Mouse (Mus musculus): ENCODE results near the gene Slc37a1.

Slc37a1 gene

DNA sequence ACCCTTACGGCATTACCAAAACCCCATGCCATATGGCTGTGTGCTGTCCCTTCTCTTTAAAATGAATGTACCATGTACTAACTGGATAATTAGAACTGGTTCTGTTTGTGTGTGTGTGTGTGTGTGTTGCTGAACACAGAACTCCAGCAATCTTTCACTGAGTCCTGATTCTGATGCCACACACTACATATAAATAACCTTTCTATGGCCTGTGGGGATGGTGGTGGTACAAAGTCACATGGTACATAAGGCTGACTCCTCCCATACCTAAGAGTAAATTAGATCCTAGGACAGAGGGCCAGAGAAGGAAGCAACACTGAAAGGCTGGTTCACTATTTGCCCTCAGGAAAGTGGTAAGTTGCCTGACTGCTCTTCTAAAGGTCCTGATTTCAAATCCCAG lies at the start of gene Slc37a1:
Gene Slc37a1, plus strand, starts transcription at position 301 of the 400 bp plus-strand sequence.
- DNase-seq (ENCODE audit: low read depth), result no peak

DNA sequence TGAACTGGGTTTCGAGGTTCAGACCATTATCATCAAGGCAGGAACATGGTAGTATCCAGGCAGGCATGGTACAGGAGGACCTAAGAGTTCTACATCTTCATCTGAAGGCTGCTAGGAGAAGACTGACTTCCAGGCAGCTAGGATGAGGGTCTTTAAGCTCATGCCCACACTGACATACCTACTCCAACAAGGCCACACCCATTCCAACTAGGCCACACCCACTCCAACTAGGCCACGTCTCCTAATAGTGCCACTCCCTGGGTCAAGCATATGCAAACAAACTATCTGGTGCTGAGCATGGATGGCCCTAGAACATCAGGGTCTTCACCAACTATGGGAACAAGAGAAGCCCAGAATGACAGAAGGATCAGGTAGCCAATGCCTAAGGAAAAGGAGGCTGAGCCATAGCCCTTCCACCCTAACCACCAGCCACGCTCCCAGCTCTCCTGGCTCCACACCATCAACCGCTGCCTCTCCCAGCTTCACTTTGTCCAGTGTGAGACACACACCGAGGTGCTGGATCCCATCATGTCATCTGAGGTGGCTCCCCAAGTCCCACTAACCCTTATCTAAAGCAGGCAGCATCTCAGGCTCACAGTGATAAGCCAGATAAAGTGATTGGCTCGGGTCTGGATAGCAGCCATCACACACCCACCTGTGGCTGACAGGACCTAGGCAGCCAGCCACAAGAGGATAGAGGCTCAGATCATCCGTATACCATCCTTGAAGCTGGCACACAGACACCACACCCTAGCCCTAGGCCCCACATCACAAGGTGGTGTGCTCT lies 48.2 kb upstream of the Slc37a1 start:
- no peak for DNase-seq (ENCODE audit: low read depth)

DNA sequence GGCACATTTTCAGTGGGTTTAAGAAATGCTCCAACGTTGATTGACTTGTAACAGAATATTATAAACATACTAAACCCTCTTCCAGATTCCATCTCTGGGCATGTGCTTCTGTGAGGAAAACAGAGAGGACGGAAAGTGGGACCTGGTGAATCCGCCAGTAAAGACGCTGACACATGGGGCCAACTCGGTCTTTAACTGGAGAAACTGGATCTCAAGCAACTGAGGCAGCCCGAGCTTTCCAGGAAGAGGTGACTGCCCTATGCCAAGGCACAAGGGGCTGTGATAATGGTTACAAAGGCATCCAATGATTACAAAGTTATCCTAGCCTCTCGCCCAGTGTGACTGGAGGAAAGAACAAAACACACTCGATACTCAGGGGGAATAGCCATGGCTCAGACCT lies 45.4 kb upstream of the Slc37a1 start:
- DNase-seq (ENCODE audit: low read depth), result no peak

DNA sequence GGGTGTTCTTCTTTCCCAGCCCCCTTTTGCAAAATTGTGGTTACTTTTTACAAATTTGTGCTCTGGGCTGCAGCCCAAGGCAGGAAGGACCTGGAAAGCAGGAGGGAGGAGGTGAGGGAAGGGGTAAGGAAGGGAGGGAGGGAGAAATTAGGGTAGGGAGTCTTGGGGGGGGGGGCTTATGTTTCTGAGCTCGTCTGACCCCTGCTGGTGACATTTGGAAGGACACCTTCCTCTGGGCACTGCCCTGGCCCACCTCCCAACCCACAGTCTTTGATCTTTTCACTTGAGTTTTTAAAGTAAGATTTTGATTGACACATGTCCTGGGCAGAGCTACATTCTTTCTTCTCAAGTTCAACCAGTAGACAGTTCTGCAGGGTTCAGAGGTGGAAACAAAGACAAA lies 43.8 kb upstream of the Slc37a1 start:
- peak; percentile 10 for DNase-seq (ENCODE audit: low read depth)

DNA sequence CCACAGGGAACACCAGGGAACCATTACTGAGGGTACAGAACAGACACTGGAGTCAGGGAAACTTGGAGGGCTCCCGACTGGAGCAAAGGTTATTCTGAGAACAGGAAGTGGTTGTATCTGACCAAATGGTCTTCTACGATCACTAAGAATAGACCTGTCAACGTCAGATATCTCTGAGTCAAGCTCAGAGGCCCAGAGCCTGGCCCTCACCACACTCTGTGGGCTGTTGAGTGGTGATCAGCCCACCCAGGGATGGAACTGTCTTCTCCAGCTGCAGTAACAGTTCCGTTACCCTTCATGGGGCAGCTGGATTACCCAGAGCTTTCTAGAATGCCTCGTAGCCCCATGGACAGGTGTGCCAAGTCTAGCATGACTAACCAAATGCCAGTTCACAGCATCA lies 41.3 kb upstream of the Slc37a1 start:
- DNase-seq (ENCODE audit: low read depth), result no peak

DNA sequence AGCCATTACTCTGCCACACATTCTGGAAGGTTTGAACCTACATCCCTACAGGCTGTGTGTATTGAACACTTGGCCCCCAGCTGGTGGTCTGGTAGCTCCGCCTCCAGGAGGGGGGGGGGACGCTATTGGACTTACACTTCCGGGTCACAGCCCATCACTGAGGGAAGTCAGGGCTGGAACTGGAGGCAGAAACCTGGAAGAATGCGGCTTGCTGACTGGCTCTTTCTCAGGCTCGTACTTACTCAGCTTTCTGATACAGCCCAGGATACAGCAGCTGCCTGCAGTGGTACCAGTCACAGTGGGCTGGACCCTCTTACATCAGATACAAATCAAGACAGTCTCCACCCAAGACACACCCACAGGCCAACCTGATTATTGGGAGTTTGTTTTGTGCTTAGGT lies 39.4 kb upstream of the Slc37a1 start:
- no peak for DNase-seq (ENCODE audit: low read depth)

DNA sequence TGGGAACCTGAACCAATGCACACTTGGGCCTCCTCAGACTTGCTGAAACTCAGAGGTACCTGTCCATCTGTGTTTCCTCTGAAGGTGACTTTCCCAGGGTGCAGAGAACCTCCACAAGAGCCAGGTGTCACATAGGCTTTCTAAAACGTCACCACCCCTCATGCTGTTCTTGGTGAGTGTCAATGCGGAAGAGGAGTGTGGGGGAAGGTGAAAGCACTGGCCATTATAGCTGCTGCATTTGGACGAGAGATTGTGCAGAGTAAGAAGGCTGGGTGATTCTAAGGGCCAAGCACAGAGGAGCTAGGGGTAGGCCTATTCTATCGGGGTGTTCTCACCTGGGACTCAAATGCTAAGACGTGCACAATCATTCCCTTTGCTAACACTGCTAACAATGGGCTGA lies 32.6 kb upstream of the Slc37a1 start:
- DNase-seq (ENCODE audit: low read depth), result no peak

DNA sequence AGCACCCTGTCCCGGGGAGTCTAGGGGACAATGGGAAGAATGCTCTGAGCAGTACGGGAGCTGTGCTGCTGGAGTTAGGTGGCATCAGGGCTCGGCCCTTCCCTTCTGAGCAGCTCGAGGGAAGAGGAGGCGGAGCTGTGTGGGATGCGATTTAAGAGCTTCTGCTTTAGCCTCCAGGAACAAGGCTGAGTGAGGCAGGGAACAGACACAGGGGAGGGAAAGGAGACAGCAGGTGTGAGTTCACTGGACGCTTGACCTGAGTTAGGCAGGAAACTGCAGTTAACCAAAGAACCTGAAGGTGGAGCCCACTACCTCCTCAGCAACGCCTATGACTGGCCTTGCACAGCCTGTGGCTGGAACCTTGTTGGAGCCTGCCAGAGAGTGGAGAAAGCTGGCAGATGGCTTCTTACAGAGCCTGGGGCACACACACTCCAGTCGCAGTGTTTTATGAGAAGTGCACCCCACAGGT lies 32.1 kb upstream of the Slc37a1 start:
- peak; percentile 63 for DNase-seq (ENCODE audit: low read depth)

DNA sequence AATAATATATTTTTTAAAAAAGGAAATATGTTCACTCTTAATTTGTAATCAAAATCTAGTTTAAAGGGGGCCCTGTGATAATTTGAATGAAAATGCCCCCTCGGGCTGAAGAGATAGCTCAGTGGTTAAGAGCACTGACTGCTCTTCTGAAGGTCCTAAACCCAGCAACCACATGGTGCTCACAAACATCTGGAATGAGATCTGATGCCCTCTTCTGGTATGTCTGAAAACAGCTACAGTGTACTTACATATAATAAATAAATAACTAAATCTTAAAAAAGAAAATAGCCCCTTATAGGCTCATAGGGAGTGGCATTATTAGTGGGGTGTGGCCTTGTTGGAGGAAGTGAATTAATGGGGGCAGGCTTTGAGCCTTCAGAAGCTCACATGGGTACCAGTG lies 29.4 kb upstream of the Slc37a1 start:
- no peak for DNase-seq (ENCODE audit: low read depth)

DNA sequence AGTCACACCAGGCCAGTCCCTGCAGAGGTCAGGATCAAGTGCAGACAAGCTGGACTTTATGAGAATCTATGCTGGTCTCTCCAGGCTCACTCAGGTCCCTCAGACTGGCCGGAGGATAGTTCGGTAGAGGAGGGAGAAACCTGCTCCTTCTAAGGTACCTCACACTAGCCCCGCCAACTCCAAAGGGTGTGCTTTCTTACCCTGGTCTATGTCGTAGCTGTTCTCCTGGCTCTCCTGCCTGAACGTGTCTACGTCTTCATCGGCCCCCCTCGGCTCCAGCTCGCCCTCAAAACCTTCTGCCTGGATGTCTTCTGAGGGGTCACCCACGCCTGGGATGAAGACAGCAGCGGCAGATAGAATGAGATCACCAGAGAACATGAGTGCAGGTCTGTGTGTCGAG lies 28.7 kb upstream of the Slc37a1 start:
- no peak for DNase-seq (ENCODE audit: low read depth)

DNA sequence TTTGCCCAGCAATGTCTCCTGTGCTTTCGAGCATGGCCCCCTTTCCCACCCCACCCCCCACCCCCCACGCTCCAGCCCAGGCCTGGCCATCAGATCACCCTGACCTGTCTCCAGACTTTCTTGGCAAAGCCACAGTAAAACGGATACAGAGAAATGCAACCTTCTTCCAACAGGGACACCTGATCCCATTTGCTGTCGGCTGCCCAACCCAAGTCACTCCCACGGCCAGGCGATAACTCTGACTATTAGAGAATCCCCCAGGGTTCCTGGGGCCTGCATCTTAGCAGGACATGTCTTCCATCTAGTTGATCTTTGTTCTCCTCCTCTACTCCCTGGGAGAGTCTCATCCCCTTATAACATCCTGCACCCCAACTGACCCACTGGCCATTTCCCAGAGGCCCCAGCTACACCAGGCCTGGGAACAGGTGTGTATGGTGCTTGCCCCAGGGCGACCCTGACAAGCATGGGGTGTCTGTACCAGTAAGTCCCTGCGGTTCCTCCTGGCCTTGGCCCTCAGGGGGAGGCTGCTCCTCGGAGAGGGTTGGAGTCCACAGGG lies 28.2 kb upstream of the Slc37a1 start:
- DNase-seq (ENCODE audit: low read depth), result no peak

DNA sequence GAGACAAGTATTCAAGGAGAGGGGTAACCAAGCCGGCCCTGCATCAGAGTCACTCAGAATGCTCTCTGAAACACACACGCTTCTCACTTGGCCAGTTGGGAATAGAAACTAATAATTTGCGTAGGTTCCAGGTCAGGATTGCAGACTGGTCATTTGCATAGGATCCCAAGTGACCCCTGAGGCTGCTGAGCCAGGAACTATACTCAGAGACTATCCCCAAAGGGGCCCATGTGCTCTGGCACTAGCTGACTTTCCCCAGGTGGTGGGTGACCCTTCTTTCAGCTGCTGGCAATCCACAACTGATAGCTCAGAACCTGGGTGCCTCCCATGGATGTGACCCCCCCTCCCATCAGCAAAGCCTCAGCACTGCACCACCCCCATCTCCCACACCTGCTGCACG lies 27.4 kb upstream of the Slc37a1 start:
- no peak for DNase-seq (ENCODE audit: low read depth)

DNA sequence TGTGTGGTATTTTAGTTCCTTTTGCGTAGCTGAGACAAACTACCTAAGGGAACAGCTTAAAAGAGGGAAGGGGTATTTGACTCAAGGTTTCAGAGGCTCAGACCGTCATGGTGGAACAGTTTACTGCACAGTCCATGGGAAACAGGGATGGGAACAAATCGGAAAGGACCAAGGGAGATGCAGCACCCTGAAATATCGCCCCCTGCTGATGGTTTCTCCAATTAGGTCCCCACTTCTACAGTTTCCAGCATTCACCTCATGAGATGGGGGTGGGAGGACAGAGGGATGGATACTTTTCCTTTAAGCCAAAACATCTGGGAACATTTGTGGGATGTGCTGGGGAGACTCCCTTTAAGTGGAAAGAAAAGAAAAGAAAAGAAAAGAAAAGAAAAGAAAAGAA lies 26.8 kb upstream of the Slc37a1 start:
- DNase-seq (ENCODE audit: low read depth), result no peak

DNA sequence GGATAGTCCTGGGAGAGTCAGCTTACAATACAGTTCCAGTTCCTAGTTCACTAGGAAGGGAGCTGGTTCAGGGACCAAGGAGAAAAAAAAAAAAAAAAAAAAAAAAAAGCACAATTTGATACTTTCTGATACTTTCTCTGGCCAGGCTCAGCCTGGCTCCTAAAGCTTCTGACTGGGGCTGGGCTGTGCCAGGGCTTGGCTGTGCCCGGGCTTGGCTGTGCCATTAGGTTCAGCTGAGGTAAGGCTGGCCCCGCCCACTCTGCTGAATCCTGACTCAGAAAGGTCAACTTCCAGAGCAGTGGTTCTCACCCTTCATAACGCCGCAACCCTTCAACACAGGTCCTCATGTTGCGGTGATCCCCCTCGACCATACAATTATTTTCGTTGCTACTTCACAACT lies 26.2 kb upstream of the Slc37a1 start:
- no peak for DNase-seq (ENCODE audit: low read depth)

DNA sequence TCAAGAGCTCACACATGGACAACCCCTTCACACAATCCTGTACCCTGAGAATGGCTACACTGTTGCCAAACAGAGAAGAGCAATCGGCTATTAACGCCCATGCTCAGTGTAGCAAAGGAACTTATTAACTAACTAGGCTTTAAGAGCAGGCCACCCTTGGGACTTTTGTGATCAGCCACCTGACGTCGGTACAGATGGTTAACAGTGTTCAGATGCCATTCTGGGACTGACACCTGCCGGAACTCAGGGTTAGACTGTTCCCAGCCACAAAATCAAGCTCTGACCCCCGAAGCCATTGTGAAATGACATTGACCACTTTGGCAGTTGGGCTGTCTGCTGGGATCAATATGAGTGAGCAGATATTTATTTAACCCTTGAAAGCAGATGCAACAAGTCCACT lies 25.2 kb upstream of the Slc37a1 start:
- DNase-seq (ENCODE audit: low read depth), result no peak

DNA sequence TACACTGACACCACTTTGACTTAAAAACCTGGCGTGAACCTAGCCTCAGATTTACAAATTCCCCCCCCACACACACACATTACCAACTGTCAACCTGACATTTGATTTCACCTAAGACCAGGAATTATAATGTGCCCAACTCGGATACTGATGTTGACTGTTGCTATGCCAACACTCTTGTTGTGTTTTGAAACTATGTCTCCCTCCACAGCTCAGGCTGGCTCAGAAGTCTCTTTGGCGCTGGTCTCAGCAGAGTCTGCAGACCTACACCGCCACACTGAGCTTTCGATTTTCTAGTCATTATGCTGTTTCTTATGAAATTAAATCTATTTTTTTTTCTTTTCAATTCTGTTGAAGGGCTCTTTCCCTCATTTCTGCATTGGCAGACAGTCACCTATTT lies 23.9 kb upstream of the Slc37a1 start:
- DNase-seq (ENCODE audit: low read depth), result no peak

DNA sequence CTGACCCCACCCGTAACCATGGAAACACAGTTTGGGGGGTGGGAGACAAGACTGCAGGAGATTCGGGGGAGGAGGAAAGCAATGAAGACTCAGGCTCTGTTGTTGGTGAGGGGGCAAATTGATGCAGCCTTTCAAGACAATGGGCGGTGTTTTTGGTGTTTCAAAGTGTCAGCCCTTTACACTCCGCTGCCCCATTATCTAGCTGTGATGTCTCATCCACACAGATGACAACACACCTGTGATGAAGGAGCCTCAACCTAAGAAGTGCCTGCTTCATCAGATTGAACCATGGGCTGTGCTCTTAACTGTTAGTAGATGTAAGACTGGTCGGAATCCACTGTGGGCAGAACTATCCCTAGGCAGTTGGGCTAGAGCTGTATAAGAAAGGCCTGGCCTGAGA lies 22.8 kb upstream of the Slc37a1 start:
- no peak for DNase-seq (ENCODE audit: low read depth)

DNA sequence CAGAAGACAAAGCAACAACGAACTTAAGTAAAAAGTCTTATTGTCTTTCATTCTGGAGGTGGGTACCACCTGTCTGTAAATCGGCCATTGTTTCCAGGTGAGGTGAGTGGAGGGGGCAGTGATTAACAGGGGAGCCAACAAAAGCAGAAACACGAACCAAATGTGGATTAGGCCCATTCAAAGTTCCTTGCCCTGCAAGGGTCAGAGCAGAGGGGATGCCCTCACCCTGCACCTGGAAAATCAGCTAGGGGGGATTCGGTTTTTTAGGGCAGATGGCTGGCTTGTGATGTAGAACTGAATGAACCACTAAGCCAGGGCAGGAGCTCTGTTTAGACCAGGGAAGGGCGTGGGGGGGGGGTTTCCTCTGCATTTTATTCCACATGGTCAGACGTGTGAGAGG lies 22.2 kb upstream of the Slc37a1 start:
- no peak for DNase-seq (ENCODE audit: low read depth)

DNA sequence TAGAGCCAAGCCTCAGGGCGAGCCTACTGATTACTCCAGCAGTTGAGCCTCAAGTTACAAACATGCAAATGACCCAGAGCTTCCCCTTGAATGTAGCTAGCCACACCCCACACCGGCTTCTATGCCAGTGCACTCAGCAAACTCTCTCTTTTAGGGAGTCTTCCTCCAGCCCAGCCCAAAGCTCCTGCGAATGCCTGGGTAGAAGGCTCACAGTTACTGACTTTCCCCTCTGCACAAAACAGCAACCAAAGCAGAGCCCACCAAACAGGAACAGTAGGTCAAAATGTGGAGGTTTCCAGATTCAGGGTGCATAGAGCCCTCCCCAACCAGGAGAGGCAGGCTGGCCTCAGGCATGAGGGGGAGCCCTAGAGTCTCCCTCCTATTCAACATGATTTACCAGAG lies 21.4 kb upstream of the Slc37a1 start:
- DNase-seq (ENCODE audit: low read depth), result no peak

DNA sequence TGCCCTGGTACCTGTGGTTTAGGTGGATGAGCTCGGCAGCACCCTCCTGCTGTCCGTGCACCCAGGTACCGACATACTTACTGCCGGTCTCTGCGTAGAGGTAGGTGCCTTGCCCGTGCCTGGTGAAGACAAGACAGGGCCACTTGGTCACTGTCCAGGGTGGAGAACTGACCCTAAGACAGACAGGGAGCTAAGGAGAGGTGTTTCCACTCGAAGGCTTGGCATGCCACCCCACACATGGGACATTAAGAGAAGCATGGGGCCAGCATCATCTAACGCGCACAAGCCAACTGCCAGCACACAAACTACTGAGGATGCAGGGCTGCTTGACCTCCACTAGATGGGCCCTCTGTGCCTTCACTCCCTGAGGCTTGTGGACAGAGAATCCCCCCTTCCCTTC lies 20.8 kb upstream of the Slc37a1 start:
- DNase-seq (ENCODE audit: low read depth), result no peak

DNA sequence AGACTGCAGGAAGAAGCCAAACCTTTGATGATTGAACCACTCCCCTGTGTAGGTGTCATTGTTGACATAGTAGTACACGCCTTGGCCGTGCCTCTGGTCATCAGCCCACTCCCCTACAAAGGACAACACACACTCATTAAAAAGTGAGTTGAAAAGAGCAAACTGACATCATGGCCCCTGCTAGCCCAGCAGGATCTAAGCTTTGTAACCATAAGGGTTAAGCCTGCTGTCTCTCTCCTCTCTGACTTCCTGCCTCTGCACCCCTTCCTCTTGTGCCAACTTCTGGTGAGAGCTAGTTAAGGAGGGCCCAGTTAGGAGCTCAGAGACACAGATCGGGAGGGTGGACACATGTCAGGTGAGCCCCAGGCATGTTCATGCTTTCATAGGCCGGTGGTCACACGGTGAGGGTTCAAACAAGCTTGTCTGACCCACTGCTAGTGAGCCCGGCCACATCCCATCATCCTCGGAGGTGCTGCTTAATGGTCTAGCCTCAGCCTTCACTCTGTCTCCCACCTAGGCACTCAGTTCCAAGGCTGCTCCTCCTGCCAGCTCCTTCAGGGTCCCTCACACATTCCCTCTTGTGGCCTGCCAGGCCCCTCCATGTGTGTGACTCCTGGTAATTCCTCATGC lies 20.2 kb upstream of the Slc37a1 start:
- no peak for DNase-seq (ENCODE audit: low read depth)

DNA sequence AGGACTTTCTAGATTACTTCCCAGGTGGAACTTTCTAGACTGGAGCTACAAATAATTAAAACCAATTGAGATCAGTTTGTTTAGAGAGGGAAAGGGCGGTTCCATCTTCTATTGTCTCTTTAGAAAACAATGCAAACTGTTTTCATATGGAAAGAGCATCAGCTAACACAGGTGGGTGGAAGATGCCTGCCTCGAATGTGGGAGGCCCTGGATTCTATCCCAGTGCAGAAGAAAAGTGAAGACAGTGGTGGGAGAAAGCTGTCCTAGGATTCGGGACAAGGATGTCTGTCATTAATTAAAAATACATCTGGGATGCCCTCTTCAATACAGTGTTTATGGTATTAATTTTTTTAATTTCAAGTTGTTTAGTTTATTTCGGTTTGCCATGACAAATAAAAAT lies 19.5 kb upstream of the Slc37a1 start:
- no peak for DNase-seq (ENCODE audit: low read depth)

DNA sequence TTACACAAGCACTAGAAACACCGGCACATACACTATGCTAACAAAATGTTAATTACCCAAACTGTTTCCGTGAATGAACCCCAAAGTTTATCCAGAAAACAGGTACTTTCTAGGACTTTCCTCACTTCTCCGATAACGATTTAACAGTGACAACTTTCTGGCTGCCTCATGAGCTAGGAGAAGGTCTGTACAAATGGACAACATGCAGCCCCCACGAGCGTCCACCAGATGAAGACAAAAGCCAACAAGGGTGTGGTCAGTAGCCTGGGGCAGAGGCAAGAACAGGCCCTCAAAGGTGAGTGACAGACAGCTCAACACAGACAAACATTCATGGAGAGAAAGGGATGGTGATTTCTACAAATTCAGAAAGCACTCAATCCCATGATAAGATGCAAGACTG lies 19.0 kb upstream of the Slc37a1 start:
- no peak for DNase-seq (ENCODE audit: low read depth)

DNA sequence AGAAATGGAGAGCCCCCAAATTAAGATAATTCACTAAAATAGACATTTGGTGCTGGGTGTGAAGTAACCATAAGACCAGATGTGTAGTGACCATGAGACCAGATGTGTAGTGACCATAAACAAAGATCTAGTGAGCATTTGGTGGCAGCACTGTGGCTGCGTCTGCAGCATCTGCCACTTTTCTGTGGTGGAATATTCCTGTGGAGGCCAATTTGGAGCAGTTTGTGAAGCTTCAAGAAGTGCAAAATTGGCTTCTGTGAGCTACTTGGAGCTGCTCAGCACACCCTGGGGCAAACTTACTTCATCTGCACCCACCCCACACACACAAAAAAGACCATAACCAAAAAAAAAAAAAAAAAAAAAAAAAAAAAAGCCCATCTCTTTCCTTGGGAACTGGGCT lies 18.6 kb upstream of the Slc37a1 start:
- DNase-seq (ENCODE audit: low read depth), result no peak

All from NIH3T3 (cell line).